Mouse (Mus musculus): Measurements from ENCODE around the gene Ext2.

Ext2 gene

GRCm38 (mm10) chr2:93822045-93822749, at the start of gene Ext2:
Gene Ext2, minus strand, starts transcription at chr2:93822568.
- peak; percentile 36 for DNase-seq (ENCODE audit: extremely low read depth, low read depth)

GRCm38 (mm10) chr2:93871411-93871925, 49.1 kb upstream of the Ext2 start:
- no peak for DNase-seq (ENCODE audit: extremely low read depth, low read depth)

DNA sequence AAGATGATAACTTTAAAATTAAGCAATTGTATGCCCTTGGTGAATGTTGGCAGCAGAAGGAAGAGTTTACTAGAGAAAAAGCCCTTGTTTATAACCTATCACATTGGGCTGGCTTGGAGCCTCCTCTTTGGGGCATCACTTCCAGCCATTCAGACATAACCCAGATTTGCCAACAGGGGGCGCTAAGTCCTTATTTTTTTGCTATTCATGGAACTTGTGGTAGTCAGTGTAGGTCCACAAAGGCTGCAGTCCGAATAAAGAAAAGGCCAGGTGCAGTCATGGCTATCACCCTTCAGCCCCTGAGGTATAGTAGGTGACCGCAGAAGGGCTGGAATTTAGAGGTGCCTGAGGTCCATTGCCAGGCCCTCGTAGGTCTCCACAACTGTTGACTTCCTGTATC, 48.5 kb upstream of the Ext2 start:
- DNase-seq (ENCODE audit: extremely low read depth, low read depth): peak; percentile 31

- no peak for DNase-seq (ENCODE audit: extremely low read depth, low read depth)
Observed at GRCm38 (mm10) chr2:93869107-93869600, 46.8 kb upstream of the Ext2 start, which contains the start of gene Accsl. Gene Accsl, minus strand, starts transcription at chr2:93869157.

- no peak for DNase-seq (ENCODE audit: extremely low read depth, low read depth)
Observed at GRCm38 (mm10) chr2:93868566-93868965, 46.2 kb upstream of the Ext2 start.

GRCm38 (mm10) chr2:93863229-93863628, 40.9 kb upstream of the Ext2 start:
- DNase-seq (ENCODE audit: extremely low read depth, low read depth): no peak

- no peak for DNase-seq (ENCODE audit: extremely low read depth, low read depth)
Observed at GRCm38 (mm10) chr2:93858845-93859244, 36.5 kb upstream of the Ext2 start.

GRCm38 (mm10) chr2:93851303-93851702, 28.9 kb upstream of the Ext2 start:
- no peak for DNase-seq (ENCODE audit: extremely low read depth, low read depth)

- peak; percentile 60 for DNase-seq (ENCODE audit: extremely low read depth, low read depth)
Observed at GRCm38 (mm10) chr2:93850317-93850944, 28.1 kb upstream of the Ext2 start.

GRCm38 (mm10) chr2:93849505-93850089, 27.2 kb upstream of the Ext2 start, which contains the start of gene Accs:
Gene Accs, minus strand, starts transcription at chr2:93849943.
- peak; percentile 88 for DNase-seq (ENCODE audit: extremely low read depth, low read depth)

- peak; percentile 39 for DNase-seq (ENCODE audit: extremely low read depth, low read depth)
Observed at GRCm38 (mm10) chr2:93841349-93841748, 19.0 kb upstream of the Ext2 start.

GRCm38 (mm10) chr2:93840109-93840508, 17.7 kb upstream of the Ext2 start:
- DNase-seq (ENCODE audit: extremely low read depth, low read depth): no peak

- DNase-seq (ENCODE audit: extremely low read depth, low read depth): no peak
Observed at GRCm38 (mm10) chr2:93838931-93839330, 16.6 kb upstream of the Ext2 start.

GRCm38 (mm10) chr2:93836232-93836785, 13.9 kb upstream of the Ext2 start:
- no peak for DNase-seq (ENCODE audit: extremely low read depth, low read depth)

DNA sequence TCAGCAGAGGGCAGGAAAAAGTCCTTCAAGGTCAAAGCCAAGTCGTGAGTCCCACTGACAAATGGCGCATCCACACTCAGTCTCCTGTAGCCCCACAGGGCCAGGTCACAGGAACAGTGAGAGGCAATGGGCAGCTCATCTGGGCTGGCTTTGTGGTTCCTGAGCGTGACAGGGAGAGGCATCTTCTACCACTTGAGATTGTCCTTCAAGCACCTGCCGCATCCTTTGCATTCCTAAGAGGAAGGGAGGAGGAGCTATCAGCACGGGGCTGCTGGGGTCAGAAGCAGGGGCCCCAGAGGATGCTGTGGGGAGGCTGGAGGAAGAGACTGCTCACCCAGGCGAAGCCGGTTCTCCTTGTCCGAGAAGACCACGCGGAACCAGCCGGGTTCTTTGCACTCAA, 13.2 kb upstream of the Ext2 start:
- DNase-seq (ENCODE audit: extremely low read depth, low read depth): no peak

- DNase-seq (ENCODE audit: extremely low read depth, low read depth): peak; percentile 89
Observed at GRCm38 (mm10) chr2:93823519-93823918, 1.2 kb upstream of the Ext2 start.

- peak; percentile 13 for DNase-seq (ENCODE audit: extremely low read depth, low read depth)
Observed at GRCm38 (mm10) chr2:93817791-93818190, 4.6 kb downstream of the Ext2 start.

DNA sequence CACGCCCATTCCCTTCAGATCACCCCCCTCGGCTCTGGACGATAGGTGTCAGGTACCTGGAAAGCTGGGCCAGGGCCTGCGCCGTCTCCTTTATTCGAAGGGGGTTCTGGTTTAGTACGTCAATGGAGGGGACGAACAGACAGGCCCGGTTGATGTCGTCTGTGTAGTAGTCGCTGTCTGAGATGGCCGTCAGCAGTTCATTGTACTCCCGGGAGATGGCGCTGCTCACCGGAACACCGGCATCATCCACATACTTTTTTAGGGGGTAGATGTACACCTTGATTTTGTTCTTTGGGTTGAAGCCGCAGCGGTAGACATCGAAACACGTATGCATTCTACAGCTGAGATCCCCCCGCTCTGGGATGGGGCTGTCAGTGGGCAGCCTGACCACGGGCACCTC, 9.0 kb downstream of the Ext2 start:
- no peak for DNase-seq (ENCODE audit: extremely low read depth, low read depth)

DNA sequence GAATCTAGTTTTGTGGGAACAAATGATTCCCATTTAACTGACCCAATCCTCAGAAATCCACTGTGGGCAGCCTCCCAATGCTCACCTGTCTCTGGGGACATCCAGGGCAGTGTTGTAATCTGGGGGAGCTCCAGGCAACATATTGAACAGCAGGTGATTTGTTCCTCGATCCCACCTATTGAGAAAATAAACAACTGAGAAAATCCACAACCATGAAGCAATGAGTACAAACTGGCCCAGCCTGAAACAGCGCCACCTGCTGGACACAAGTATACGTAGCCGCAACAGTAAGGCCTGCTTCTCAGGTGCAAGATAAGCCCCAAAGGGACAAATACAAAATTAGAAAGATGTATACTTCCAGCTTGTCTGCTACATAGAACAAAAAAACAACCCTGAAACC, 10.6 kb downstream of the Ext2 start:
- DNase-seq (ENCODE audit: extremely low read depth, low read depth): peak; percentile 29

- DNase-seq (ENCODE audit: extremely low read depth, low read depth): no peak
Observed at GRCm38 (mm10) chr2:93809931-93810330, 12.4 kb downstream of the Ext2 start.

- no peak for DNase-seq (ENCODE audit: extremely low read depth, low read depth)
Observed at GRCm38 (mm10) chr2:93808071-93808470, 14.3 kb downstream of the Ext2 start.

DNA sequence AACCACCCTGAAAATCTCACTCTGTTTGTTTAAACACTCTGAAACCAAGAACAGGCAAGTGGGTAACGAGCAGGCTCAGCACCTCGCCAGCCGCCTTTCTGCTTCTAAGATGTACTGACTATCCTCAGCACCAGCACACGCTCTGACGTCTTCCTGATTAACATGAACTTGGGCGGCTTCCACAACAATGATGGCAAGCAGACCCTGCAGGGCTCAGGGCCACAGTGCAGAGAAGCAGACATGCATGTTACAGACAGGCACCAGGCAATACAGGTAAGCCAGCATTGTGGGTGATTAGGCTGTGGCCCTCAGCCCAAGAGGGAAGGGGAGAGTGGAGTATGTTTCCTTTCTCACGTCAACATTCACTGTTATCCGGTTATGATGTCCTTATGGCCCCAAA, 14.9 kb downstream of the Ext2 start:
- DNase-seq (ENCODE audit: extremely low read depth, low read depth): no peak

Data from MEL-GATA-1-ER (cell line).